Mouse (Mus musculus): ENCODE measurements around the gene Ptk7. TPM values are rescaled to one million over a fixed set of nuclear protein-coding genes. Genes with fewer than 3 reads are reported as not detected.
A peak's percentile ranks its signal among the peaks of the same experiment; 100 is the strongest.
"Not testable (repeated sequence)": the region's sequence is repeated elsewhere in the genome, so short reads cannot be mapped to it uniquely, and the experiment has no call there.

Gene Ptk7
- total RNA-seq, 2 experiments from 2014 or later = 8.5 to 8.8 TPM

DNA sequence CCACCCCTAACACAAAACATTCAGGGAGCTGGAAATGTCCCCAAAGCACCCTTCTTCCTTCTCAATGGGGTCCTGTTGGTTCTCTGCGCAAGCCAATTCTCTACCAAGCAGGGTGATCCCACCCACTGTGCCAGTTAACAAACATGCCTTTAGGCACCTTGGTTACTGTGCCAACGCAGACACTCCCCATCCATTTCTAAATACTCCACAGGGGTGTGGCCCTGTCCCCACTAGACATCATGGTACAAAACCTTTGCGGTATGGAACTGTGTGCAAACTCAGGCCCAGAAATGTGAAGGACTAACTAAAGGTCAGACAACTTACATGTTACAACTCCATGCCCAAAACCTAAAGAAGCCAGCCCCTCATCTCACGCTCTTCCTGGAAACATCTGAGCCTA, 36.2 kb downstream of the Ptk7 start:
- peak overlapping the region; percentile 21; the same call in 1 of the 2 replicates for H3K27ac ChIP-seq
- TF ChIP-seq CTCF (conservative IDR thresholded peaks at IDR 0.05) = no peak
- no peak for DNase-seq (ENCODE audit: low spot score in 2 of 2)

GRCm38 (mm10) chr17:46591406-46591805, 37.9 kb downstream of the Ptk7 start:
- DNase-seq (ENCODE audit: low spot score in 2 of 2) = peak in 1 of 2 experiments; percentile 16
- no peak for TF ChIP-seq CTCF (conservative IDR thresholded peaks at IDR 0.05)
- Histone ChIP-seq H3K27ac (no peak overlapping the region), H3K4me3 (no peak overlapping the region)

More for the DNA sequence above, 36.2 kb downstream of the Ptk7 start:
- H3K4me3 ChIP-seq = no peak overlapping the region

- no peak for TF ChIP-seq CTCF (conservative IDR thresholded peaks at IDR 0.05)
- DNase-seq (ENCODE audit: low spot score in 2 of 2) = no peak
- Histone ChIP-seq H3K4me3 (no peak overlapping the region), H3K27ac (0 out of 2 replicates have a peak overlapping the region, but pooled peaks have one; percentile 10)
Observed at GRCm38 (mm10) chr17:46590439-46590838, 38.9 kb downstream of the Ptk7 start.

DNA sequence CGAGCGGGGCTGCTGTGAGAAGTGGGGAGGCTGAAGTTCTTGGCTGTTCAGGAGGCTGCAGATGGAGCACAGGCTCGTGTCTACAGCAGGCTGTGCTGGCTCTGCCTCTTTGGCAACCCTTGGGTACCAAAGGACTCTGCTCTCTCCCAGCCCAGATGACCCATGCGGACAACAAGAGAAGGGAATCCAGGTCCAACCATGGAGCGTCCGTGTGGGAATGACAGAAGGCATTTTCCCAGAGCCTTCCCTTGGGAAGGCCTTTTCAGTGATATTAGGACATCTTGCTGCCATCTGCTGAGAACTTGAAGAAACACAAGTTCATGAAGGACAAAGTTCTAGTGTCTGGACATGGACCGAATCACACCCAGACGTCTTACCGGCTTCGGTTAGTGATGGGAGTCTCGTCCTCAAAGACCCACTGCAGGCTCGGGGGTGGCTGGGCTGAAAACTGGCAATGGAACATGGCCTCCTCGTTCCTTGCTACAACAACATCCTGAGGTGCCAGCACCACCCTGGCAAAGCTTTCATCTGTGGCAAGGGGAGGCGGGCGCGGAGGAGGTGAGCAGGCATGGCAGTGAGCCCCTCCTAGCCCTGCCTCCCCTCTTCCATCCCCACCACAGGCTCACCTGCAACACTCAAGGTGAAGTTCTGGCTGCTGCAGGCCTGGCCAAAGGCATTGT, 39.5 kb downstream of the Ptk7 start:
- DNase-seq (ENCODE audit: low spot score in 2 of 2) = no peak
- peak overlapping the region; percentile 53; the same call in 1 of the 2 replicates for H3K27ac ChIP-seq
- H3K4me3 ChIP-seq = no peak overlapping the region
- TF ChIP-seq CTCF (conservative IDR thresholded peaks at IDR 0.05) = peak; percentile 56

GRCm38 (mm10) chr17:46588913-46589312, 40.4 kb downstream of the Ptk7 start:
- peak in 1 of 2 experiments; percentile 19 for DNase-seq (ENCODE audit: low spot score in 2 of 2)
- H3K4me3 ChIP-seq = no peak overlapping the region
- peak overlapping the region; percentile 53; the same call in 1 of the 2 replicates for H3K27ac ChIP-seq
- TF ChIP-seq CTCF (conservative IDR thresholded peaks at IDR 0.05) = no peak

DNA sequence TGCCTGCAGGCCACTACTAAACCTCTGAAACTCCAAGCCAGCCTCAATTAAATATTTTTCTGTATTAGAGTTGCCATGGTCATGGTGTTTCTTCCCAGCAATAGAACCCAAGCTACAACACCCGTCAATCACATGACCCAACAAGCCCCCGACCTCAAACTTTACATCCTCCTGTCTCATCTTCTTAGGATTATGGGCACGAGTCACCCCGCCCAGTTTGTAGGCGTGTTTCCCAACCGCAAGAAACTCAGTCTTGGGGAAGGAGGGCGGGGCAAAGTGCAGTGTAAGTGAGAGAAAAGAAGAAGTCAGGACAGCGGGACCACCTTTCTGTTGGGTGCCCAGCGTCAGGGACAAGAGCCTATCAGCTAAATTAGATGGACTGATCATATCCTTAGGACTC, 41.1 kb downstream of the Ptk7 start:
- no peak overlapping the region for H3K4me3 ChIP-seq
- no peak for DNase-seq (ENCODE audit: low spot score in 2 of 2)
- H3K27ac ChIP-seq = no peak overlapping the region
- TF ChIP-seq CTCF (conservative IDR thresholded peaks at IDR 0.05) = no peak

- no peak for DNase-seq (ENCODE audit: low spot score in 2 of 2)
- no peak for TF ChIP-seq CTCF (conservative IDR thresholded peaks at IDR 0.05)
- no peak overlapping the region for H3K4me3 ChIP-seq
- H3K27ac ChIP-seq = no peak overlapping the region
Observed at GRCm38 (mm10) chr17:46586327-46586726, 43.0 kb downstream of the Ptk7 start.

GRCm38 (mm10) chr17:46578650-46579049, 50.7 kb downstream of the Ptk7 start:
- H3K27ac ChIP-seq = no peak overlapping the region
- no peak overlapping the region for H3K4me3 ChIP-seq
- peak; percentile 50 for TF ChIP-seq CTCF (conservative IDR thresholded peaks at IDR 0.05)
- no peak for DNase-seq (ENCODE audit: low spot score in 2 of 2)

GRCm38 (mm10) chr17:46576070-46576469, 53.2 kb downstream of the Ptk7 start:
- TF ChIP-seq CTCF (conservative IDR thresholded peaks at IDR 0.05) = peak; percentile 73
- Histone ChIP-seq H3K27ac (no peak overlapping the region), H3K4me3 (no peak overlapping the region)
- DNase-seq (ENCODE audit: low spot score in 2 of 2) = no peak

- Histone ChIP-seq H3K27ac (no peak overlapping the region), H3K4me3 (no peak overlapping the region)
- no peak for TF ChIP-seq CTCF (conservative IDR thresholded peaks at IDR 0.05)
- DNase-seq (ENCODE audit: low spot score in 2 of 2) = no peak
Observed at GRCm38 (mm10) chr17:46574535-46574934, 54.8 kb downstream of the Ptk7 start.

DNA sequence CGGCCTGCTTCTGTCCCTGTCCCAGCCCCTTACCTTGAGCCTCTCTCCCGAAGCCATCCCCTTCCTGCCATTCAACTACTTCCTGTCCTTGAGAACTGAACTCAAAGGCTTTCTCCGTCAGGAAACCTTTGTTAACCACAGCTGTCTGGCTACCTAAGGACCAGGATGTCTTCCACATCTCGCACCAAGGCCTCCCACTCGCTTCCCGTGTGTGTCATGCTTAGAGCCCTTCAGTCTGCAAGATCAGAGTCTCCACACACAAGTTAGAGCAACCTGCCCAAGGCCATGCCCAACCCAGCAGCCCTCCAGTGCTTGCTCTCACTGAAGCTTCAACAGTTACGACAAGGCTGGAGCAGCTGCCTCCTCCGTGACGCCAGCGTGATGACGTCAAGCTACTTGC, 58.3 kb downstream of the Ptk7 start:
- no peak overlapping the region for H3K27ac ChIP-seq
- no peak for DNase-seq (ENCODE audit: low spot score in 2 of 2)
- H3K4me3 ChIP-seq = no peak overlapping the region
- TF ChIP-seq CTCF (conservative IDR thresholded peaks at IDR 0.05) = no peak

DNA sequence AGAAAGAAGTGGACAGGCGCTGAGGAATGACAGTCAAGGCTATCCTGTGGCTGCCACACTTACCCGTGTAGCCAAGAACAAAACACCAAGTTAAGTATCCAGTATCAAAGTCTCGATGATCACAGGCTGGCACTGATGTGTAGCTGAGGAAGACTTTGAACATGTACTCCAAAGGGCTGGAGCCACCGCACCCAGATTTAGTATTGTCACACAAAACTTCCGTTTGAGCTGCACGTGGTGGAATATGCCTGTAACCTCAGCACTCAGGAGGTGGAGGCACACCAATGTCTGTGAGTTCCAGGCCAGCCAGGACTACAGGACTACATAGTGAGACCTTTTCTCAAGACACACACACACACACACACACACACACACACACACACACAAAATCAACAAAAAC, 70.2 kb downstream of the Ptk7 start:
- no peak for DNase-seq (ENCODE audit: low spot score in 2 of 2)
- no peak overlapping the region for H3K27ac ChIP-seq
- no peak overlapping the region for H3K4me3 ChIP-seq
- TF ChIP-seq CTCF (conservative IDR thresholded peaks at IDR 0.05) = no peak

DNA sequence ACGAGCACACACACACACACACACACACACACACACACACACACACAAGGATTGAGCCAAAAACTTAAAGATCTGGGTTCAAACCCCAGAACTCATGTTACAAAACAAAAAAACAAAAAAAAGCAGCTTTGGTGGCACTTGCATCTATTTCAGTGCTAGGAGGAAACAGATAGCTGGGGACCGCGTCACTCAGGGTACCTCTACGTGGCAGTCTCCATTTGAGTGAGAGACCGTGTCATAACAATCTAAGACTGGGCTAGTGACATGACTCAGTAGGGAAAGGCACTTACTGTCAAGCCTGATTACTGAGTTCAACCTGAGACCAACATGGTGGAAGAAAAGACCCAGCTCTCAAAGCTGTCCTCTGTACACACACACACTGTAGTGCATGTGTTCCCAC, 71.2 kb downstream of the Ptk7 start:
- H3K27ac ChIP-seq = no peak overlapping the region
- no peak for TF ChIP-seq CTCF (conservative IDR thresholded peaks at IDR 0.05)
- no peak overlapping the region for H3K4me3 ChIP-seq
- DNase-seq (ENCODE audit: low spot score in 2 of 2) = no peak

- not testable (repeated sequence) for H3K27ac ChIP-seq; H3K4me3 ChIP-seq; DNase-seq (ENCODE audit: low spot score in 2 of 2)
Observed at GRCm38 (mm10) chr17:46557321-46557720, 72.0 kb downstream of the Ptk7 start.
